Mouse (Mus musculus) bone marrow macrophage, adult 2 months (primary cell): ENCODE data around the gene Adra2b. TPM values are rescaled to one million over a fixed set of nuclear protein-coding genes. Genes with fewer than 3 reads are reported as not detected.

Experiments used
- H3K27ac ChIP-seq: 2 replicates; pipeline ENCODE4 v1.5.1; 2012; ENCODE audit warnings: low read depth, low read length; ENCODE audit not compliant: insufficient read depth
- H3K4me1 ChIP-seq: 2 replicates; pipeline ENCODE4 v1.6.1; 2012; ENCODE audit warnings: low read length; ENCODE audit not compliant: control insufficient read depth, insufficient read depth
- H3K4me3 ChIP-seq: 2 replicates; pipeline ENCODE4 v1.5.1; 2012; ENCODE audit warnings: mild to moderate bottlenecking, low read length, moderate library complexity; ENCODE audit not compliant: insufficient read depth
- CTCF ChIP-seq: IDR thresholded peaks from 2 replicates; pipeline ENCODE4 v1.5.1; 2012; ENCODE audit warnings: low read depth, mild to moderate bottlenecking, low read length, moderate library complexity
- POLR2A ChIP-seq: IDR thresholded peaks from 2 replicates; pipeline ENCODE4 v1.6.1; 2012; ENCODE audit warnings: mild to moderate bottlenecking, low read depth, low read length, borderline replicate concordance
- polyA plus RNA-seq: library from polyadenylated mRNA; stranded (reverse); fragments of >200 nt; gene quantifications from 2 replicates; pipeline ENCODE4 v1.2.4, GENCODE M21; 2012; ENCODE audit not compliant: missing spikeins, insufficient read depth, insufficient read length

The Adra2b gene
- 0.13 TPM in 1 of 2 replicates, not detected in the other for polyA plus RNA-seq

DNA sequence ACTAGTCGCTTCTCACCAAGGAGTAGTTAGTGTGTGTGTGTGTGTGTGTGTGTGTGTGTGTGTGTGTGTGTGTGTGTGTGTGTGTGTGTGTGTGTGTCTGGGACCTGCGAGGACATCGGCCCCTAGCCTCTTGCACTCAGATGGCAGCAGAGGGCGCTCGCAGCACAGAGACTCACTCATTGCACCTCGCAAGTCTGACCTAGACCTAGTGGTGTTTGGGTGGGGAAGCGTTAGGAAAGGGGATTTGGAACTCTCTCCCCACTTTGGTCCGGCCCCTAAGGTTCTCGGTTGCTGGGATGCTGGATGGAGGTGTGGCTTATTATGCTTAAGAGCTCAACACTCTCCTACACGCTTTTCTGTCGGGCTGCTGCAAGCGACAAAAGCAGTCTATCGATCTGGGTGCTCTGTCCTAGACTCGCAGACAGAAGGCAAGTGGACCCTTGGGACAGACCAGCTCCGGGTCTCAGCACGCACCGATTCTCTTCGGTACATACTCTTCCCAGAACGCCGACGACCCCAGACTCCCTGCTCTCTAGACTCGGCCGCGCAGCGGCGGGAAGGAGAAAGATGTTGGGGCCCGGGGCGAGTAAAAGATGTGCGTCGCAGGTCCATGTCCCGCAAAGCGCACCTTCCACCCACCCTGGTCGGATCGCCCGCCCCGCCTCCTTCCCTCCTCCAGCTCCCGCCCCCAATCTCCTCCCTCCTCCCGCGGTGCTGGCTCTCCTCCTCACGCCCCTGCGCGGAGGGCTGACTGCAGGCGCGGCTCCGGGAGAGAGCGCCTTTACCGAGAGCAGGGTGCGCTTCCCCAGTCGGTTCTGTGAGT is at the start of gene Adra2b:
Gene Adra2b (plus strand): TSS at position 750 of the 823 bp plus-strand sequence.
- Histone ChIP-seq H3K27ac (no peak within 1 kb of the TSS), H3K4me3 (peak within 1 kb of the TSS; percentile 18; the same call in 1 of the 2 replicates), H3K4me1 (no peaks in the 10 kb centered on the region)
- TF ChIP-seq POLR2A: no peak
- TF ChIP-seq CTCF: peak; percentile 78

DNA sequence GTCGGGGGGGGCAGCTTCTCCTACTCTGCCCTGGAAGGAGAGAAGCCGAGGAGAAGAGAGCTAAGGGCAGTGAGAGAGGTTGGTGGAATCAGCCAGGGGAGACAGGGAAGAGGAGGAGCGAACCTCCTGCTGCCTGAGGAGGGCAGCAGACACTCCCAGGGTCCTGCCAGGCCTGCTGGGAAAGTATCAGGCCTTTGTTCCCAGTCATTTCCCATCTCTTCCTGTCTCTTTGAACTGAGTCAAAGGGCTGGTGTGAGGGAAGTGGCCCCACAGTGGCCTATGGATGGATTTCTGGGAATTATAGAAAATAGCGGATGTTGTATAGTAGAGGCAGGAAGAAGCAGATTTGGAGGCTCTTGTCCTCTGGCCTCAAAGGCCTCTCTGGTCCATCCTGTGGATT is 49.1 kb upstream of the Adra2b start:
- TF ChIP-seq CTCF: no peak
- TF ChIP-seq POLR2A: no peak
- Histone ChIP-seq H3K27ac (no peak overlapping the region), H3K4me3 (no peak overlapping the region), H3K4me1 (peaks cover 4% of the 10 kb centered on the region; the same call in 1 of the 2 replicates)

DNA sequence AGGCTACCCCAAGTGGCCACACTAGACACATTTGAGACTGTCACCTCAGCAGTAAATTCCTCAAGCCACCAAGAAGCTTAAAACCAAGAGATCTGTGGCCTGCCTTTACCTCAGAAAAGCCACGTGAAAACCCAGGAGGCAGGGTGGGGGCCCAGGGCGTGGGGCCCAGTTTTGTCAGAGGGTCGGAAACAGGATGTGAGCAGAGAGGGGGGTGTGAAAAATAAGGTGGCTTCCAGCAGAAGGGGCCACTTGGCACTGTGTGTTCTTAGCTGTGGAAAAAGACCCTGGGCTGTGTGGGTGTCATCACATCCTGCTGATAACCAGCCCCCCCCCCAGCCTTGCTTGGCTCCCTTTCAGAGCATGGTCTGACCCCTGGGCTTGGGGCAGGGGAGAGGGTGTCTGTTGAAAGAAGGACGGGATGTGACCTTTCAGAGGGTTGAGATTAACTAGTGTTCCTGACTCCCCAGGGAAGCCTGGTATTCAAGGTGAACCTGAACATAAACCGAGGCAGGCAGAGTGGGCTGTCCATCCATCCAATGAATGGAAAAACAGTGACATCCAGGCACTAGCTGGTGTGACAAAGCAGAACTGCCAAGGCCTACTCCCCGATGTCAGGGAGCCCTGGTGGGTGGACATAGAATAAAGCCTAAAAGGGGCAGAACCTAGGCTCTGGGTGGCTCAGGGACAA is 48.4 kb upstream of the Adra2b start:
- H3K4me3 ChIP-seq: no peak overlapping the region
- H3K27ac ChIP-seq: no peak overlapping the region
- TF ChIP-seq POLR2A (no peak), CTCF (no peak)
- H3K4me1 ChIP-seq: peaks cover 4% of the 10 kb centered on the region; the same call in 1 of the 2 replicates

DNA sequence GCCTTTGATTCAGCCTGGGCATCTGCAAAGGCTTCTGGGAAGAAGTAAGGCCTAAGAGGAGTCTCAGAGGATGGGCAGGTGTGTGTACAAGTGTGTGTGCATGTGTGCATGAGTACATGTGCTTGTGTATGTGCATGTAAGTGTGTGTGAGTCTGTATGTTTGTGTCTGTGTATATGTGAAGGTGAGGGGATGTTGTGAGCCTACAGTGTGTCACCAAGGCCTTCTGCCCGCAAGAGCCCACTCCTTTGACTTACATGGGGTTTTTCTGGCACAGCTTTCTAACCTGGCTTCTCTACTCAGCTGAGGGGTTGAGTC is 47.9 kb upstream of the Adra2b start:
- Histone ChIP-seq H3K27ac (no peak overlapping the region), H3K4me1 (peaks cover 4% of the 10 kb centered on the region; the same call in 1 of the 2 replicates), H3K4me3 (no peak overlapping the region)
- TF ChIP-seq CTCF (no peak), POLR2A (no peak)

DNA sequence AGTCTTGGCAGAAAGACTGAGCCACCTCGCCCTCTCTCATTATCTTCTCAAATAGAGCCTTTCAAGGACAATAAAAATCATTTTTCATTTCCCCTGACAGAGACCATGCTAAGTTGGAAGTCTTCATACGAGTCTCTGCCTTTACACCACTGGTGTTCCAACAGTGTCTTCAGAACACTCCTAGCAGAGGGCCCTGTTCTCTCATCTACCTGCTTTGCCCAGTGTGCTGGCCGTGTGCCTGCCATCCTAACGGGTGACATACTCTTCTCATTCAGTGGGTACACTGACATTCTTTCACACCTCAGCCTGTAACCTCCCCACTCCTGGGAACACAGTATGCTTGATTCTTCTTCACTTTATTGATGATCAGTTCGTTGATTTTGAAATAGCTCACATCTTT is 46.6 kb upstream of the Adra2b start:
- Histone ChIP-seq H3K4me3 (no peak overlapping the region), H3K27ac (no peak overlapping the region), H3K4me1 (no peaks in the 10 kb centered on the region)
- no peak for TF ChIP-seq CTCF
- no peak for TF ChIP-seq POLR2A

DNA sequence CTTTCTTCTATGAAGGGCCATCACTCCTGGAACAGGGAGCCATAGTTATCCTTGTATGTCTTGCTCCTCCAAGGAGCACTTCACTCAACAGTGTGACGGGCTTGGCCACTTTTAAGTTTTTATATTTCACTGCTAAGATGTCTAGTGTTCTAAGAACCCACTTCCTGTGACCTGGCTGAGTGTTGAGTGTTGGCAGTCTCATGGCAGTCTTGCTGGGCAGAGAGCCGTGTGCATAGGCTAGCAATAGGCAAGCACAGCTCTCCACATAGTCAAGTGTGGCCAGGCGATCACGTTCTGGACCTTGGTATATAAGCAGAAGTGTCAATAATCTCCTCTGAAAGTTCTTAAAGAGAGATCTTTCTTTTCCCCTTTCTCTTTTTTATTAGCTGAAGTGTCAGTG is 44.9 kb upstream of the Adra2b start:
- TF ChIP-seq POLR2A: no peak
- TF ChIP-seq CTCF: no peak
- Histone ChIP-seq H3K4me3 (no peak overlapping the region), H3K27ac (no peak overlapping the region), H3K4me1 (peaks cover 7% of the 10 kb centered on the region)

DNA sequence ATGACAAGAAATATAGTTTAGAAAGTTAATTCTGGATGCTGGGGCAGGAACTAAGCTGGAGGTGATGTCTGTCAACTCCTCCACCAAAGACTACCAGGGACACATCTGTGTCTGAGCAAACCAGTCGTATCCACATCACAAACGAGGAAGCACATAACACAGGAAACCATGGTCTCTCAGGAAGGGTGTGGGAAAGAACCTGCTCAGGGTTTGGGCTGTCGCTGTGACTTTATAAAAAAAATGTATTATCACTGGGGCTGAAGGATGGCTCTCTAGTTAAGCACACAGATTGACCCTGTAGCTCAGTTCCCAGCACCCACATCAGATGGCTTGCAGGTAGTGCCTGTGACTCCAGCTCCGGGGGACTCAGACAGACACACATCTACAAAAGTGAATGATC is 43.9 kb upstream of the Adra2b start:
- TF ChIP-seq CTCF (no peak), POLR2A (no peak)
- Histone ChIP-seq H3K4me3 (no peak overlapping the region), H3K27ac (no peak overlapping the region), H3K4me1 (peaks cover 17% of the 10 kb centered on the region)

DNA sequence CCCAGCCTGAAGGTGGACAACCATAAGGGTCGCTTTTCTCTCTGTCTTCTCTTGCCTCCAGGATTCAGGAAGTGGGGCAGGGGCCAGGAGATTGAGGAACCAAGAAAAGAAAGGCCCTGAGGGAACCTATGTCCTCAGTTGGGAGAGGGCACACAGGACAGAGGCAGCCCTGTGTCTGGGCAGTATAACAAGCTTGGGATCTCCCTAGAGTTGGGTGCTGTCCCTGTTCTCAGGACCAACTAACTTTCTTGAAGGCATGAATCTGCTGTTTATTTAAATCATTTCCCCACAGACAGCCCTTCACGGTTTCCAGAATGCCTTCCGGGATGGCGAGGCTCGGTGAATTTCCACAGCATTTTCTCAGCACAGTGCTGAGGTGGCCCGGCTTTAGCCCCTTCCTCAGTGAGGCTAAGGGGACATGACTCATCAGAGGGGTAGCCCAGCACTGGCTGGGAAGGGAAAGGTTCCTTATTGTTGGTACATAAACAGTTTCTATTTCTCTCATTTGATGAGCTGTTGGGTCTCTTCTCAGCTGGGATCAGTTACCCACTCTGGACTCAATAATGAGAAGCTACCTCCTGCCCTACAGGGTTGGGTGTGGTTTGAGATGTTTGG is 40.2 kb upstream of the Adra2b start:
- TF ChIP-seq POLR2A (no peak), CTCF (no peak)
- Histone ChIP-seq H3K4me3 (no peak overlapping the region), H3K27ac (no peak overlapping the region), H3K4me1 (peaks cover 23% of the 10 kb centered on the region)

DNA sequence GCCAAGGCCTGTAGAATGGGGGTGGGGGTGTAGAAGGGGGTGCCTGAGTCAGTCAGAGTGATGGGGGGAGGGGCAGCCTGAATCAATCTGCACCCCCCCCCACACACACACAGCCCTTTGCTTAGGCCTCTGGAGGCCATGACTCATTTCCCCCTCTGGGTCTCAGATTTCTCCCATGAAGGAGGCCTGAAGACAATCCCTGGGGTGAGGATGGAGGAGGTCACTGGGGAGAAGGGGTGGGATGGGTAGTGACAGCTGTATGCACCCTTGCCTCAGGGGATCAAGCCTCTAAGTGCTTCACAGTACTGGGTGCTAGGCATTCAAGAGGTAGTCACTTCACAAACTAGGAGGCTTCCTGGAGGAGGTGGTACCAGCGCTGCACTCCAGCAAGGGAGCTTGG is 39.3 kb upstream of the Adra2b start:
- Histone ChIP-seq H3K4me1 (peaks cover 24% of the 10 kb centered on the region), H3K4me3 (no peak overlapping the region), H3K27ac (no peak overlapping the region)
- no peak for TF ChIP-seq POLR2A
- TF ChIP-seq CTCF: no peak

DNA sequence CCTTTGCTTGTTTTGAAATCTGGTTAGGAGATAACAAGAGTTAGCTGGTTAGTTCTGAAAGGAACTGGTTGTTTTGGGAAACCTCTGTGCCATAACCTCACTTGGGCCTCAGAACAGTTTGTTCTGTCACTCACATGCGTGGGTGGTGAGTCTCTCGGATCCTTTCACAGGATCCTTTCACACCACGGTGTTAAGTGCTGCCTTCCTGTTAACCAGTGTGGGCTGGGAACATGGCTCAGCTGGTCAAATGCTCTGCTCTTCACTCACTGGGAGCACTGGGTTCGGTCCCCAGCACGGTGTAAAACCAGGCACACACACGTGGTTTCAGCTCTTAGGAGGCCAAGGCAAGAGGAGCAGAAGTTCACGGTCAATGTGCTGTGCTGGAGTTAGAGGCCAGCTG is 38.6 kb upstream of the Adra2b start:
- no peak overlapping the region for H3K4me3 ChIP-seq
- no peak overlapping the region for H3K27ac ChIP-seq
- peaks cover 25% of the 10 kb centered on the region for H3K4me1 ChIP-seq
- TF ChIP-seq POLR2A (no peak), CTCF (no peak)
